Mouse (Mus musculus) liver, embryonic 11.5 days (tissue): ENCODE measurements at regions not wholly inside any gene's neighbourhood (a gene's known extent, or its start where the extent isn't known, plus 50 kb on each side); places are given as distances from the start of the nearest gene placed in this dataset. TPM values are rescaled to one million over a fixed set of nuclear protein-coding genes. Genes with fewer than 3 reads are reported as not detected.

Source experiments
- ATAC-seq: fragments of 200-750 bp; cut with Nextera tagmentation; replicated peaks from 2 replicates; pipeline ENCODE4 v1.8.0; 2017; ENCODE audit warnings: moderate number of reproducible peaks, mild to moderate bottlenecking, moderate TSS enrichment, moderate library complexity; ENCODE audit not compliant: low FRiP score
- DNase-seq: peaks from one replicate; pipeline ENCODE4 v3.0.0-alpha.2; 2017; ENCODE audit warnings: low spot score
- H3K27ac ChIP-seq: fragments of 300-500 bp; sonication (generic); 2 replicates; pipeline ENCODE4 v1.5.1; 2014; ENCODE audit warnings: mild to moderate bottlenecking, low read depth, low read length, control low read depth
- H3K27me3 ChIP-seq: fragments of 300-500 bp; sonication (generic); replicated peaks from 2 replicates; pipeline ENCODE4 v1.6.1; 2014; ENCODE audit warnings: low read length, mixed read lengths; ENCODE audit not compliant: control insufficient read depth, insufficient read depth
- H3K36me3 ChIP-seq: fragments of 300-500 bp; sonication (generic); 2 replicates; pipeline ENCODE4 v1.6.1; 2014; ENCODE audit warnings: mild to moderate bottlenecking, low read length, moderate library complexity, mixed read lengths; ENCODE audit not compliant: control insufficient read depth, insufficient read depth
- H3K4me1 ChIP-seq: fragments of 300-500 bp; sonication (generic); replicated peaks from 2 replicates; pipeline ENCODE4 v1.6.1; 2014; ENCODE audit warnings: low read length, mixed read lengths; ENCODE audit not compliant: control insufficient read depth, insufficient read depth
- H3K4me2 ChIP-seq: fragments of 300-500 bp; sonication (generic); 2 replicates; pipeline ENCODE4 v1.6.1; 2014; ENCODE audit warnings: mild to moderate bottlenecking, control low read depth, moderate library complexity
- H3K4me3 ChIP-seq: fragments of 300-500 bp; sonication (generic); 2 replicates; pipeline ENCODE4 v1.5.1; 2014; ENCODE audit warnings: low read depth, low read length, control low read depth
- H3K9ac ChIP-seq: fragments of 300-500 bp; sonication (generic); 2 replicates; pipeline ENCODE4 v1.6.1; 2014; ENCODE audit warnings: low read depth, low read length, control low read depth
- H3K9me3 ChIP-seq: fragments of 300-500 bp; sonication (generic); 2 replicates; pipeline ENCODE4 v1.6.1; 2016; ENCODE audit warnings: low read length, inconsistent platforms, mixed read lengths; ENCODE audit not compliant: control insufficient read depth
- WGBS: fragments of 180-500 bp; shearing (Covaris S2); extraction: QIAGEN DNeasy Blood & Tissue Kit; methylation state at CpG from one replicate; pipeline ENCODE4 v1.1.7; 2014; 5-methylcytosine and 5-hydroxymethylcytosine counted together
- microRNA-seq: library from miRNA; unstranded; fragments of <30 nt; microRNA quantifications from one replicate; pipeline ENCODE4, GENCODE M21; 2017; ENCODE audit warnings: borderline number of aligned reads

GRCm38 (mm10) chr6:107431033-107431432, 98.5 kb upstream of the Lrrn1 start:
- no peak for DNase-seq

GRCm38 (mm10) chr6:107442058-107442457, 87.5 kb upstream of the Lrrn1 start:
- no peaks in the 10 kb centered on the region for H3K9me3 ChIP-seq
- H3K4me2 ChIP-seq: no peak overlapping the region
- WGBS: 82% methylated on average over 1 of the region's 1 CpGs
- no peak for ATAC-seq
- H3K4me3 ChIP-seq: no peak overlapping the region
- no peak for DNase-seq
- H3K9ac ChIP-seq: no peak overlapping the region
- no peaks in the 10 kb centered on the region for H3K27me3 ChIP-seq
- no peak overlapping the region for H3K27ac ChIP-seq
- no peaks in the 10 kb centered on the region for H3K36me3 ChIP-seq
- H3K4me1 ChIP-seq: no peaks in the 10 kb centered on the region

More at GRCm38 (mm10) chr6:107431033-107431432, 98.5 kb upstream of the Lrrn1 start:
- 83% methylated on average over 4 of the region's 4 CpGs for WGBS
- Histone ChIP-seq H3K9me3 (no peaks in the 10 kb centered on the region), H3K27me3 (no peaks in the 10 kb centered on the region), H3K4me3 (no peak overlapping the region), H3K4me2 (no peak overlapping the region), H3K4me1 (no peaks in the 10 kb centered on the region), H3K9ac (no peak overlapping the region), H3K36me3 (no peaks in the 10 kb centered on the region), H3K27ac (no peak overlapping the region)
- no peak for ATAC-seq

GRCm38 (mm10) chr6:107444336-107444735, 85.2 kb upstream of the Lrrn1 start:
- Histone ChIP-seq H3K36me3 (no peaks in the 10 kb centered on the region), H3K9me3 (no peaks in the 10 kb centered on the region), H3K9ac (no peak overlapping the region), H3K27me3 (no peaks in the 10 kb centered on the region), H3K4me3 (no peak overlapping the region), H3K4me2 (no peak overlapping the region), H3K4me1 (no peaks in the 10 kb centered on the region), H3K27ac (no peak overlapping the region)
- 78% methylated on average over 3 of the region's 3 CpGs for WGBS
- DNase-seq: no peak
- no peak for ATAC-seq

GRCm38 (mm10) chr6:107459220-107459619, 70.3 kb upstream of the Lrrn1 start:
- 82% methylated on average over 1 of the region's 1 CpGs for WGBS
- Histone ChIP-seq H3K9me3 (no peaks in the 10 kb centered on the region), H3K27me3 (no peaks in the 10 kb centered on the region), H3K4me2 (no peak overlapping the region), H3K27ac (no peak overlapping the region), H3K4me3 (no peak overlapping the region), H3K4me1 (no peaks in the 10 kb centered on the region), H3K36me3 (no peaks in the 10 kb centered on the region), H3K9ac (no peak overlapping the region)
- ATAC-seq (no peak), DNase-seq (no peak)

- Histone ChIP-seq H3K27ac (no peak overlapping the region), H3K36me3 (no peaks in the 10 kb centered on the region), H3K4me1 (no peaks in the 10 kb centered on the region), H3K4me3 (no peak overlapping the region), H3K9ac (no peak overlapping the region), H3K27me3 (no peaks in the 10 kb centered on the region), H3K9me3 (no peaks in the 10 kb centered on the region), H3K4me2 (no peak overlapping the region)
- 46% methylated on average over 2 of the region's 2 CpGs for WGBS
- DNase-seq (no peak), ATAC-seq (no peak)
Observed at GRCm38 (mm10) chr6:107462440-107462839, 67.1 kb upstream of the Lrrn1 start.

GRCm38 (mm10) chr6:107473395-107473794, 56.2 kb upstream of the Lrrn1 start:
- Histone ChIP-seq H3K9me3 (no peaks in the 10 kb centered on the region), H3K27ac (no peak overlapping the region), H3K9ac (no peak overlapping the region), H3K4me2 (no peak overlapping the region), H3K4me1 (no peaks in the 10 kb centered on the region), H3K36me3 (no peaks in the 10 kb centered on the region), H3K27me3 (no peaks in the 10 kb centered on the region), H3K4me3 (no peak overlapping the region)
- no peak for DNase-seq
- 47% methylated on average over 2 of the region's 2 CpGs for WGBS
- ATAC-seq: no peak

GRCm38 (mm10) chr6:107474125-107474524, 55.4 kb upstream of the Lrrn1 start:
- H3K36me3 ChIP-seq: no peaks in the 10 kb centered on the region
- no peaks in the 10 kb centered on the region for H3K4me1 ChIP-seq
- no peak overlapping the region for H3K27ac ChIP-seq
- no peak overlapping the region for H3K4me3 ChIP-seq
- H3K27me3 ChIP-seq: no peaks in the 10 kb centered on the region
- 85% methylated on average over 4 of the region's 4 CpGs for whole genome bisulfite sequencing
- H3K9ac ChIP-seq: no peak overlapping the region
- ATAC-seq (no peak), DNase-seq (no peak)
- no peaks in the 10 kb centered on the region for H3K9me3 ChIP-seq
- H3K4me2 ChIP-seq: no peak overlapping the region

Small RNA genes in the stretch of these regions (microRNA-seq; reads per million reads assigned to microRNA genes)
- not detected for gene Gm27690
